Mouse (Mus musculus) cerebral cortex, adult 2 months (tissue): Measurements from ENCODE around the gene Cds1.

Source experiments
- WGBS: fragments of 180-500 bp; shearing (Covaris S2); methylation state at CpG from one replicate; pipeline ENCODE4 v1.1.7; 2018; 5-methylcytosine and 5-hydroxymethylcytosine counted together

Cds1 gene

DNA sequence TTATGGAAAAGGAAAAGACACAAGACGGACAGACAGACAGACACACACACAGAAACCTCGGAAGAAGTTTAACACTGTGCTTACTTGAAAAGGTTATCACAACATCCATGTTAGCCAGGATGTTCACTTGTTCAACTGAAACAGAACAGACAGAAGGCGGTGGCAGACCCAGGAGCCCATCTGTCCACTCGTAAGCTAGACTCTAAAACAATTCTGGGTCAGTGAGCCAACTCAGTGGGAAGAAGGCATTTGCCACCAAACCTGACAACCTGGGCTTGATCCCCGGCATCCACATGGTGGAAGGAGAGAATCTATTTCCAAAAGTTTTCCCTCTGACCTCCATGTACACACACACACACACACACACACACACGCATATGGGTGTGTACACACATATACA lies 67.1 kb downstream of the Cds1 start:
- WGBS, result 75% methylated on average over 6 of the region's 6 CpGs

DNA sequence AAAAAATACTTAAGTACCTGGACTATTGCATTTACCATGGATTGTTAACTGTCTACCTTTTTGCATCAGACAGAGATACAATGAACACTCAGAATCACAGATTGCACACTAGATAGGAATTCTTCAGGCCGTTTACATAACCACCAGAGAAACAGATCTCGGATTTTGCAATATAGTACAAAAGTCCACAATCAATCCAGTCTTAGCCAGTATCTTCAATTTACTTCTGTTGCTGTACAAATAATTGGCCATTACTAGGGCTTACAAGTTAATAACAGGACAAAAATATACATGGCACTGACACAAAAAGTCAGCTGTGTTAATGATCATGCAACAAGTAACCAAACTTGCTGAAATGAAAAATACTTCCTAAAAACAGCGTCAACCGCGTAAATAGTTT lies 68.1 kb downstream of the Cds1 start:
- 82% methylated on average over 5 of the region's 5 CpGs for WGBS

DNA sequence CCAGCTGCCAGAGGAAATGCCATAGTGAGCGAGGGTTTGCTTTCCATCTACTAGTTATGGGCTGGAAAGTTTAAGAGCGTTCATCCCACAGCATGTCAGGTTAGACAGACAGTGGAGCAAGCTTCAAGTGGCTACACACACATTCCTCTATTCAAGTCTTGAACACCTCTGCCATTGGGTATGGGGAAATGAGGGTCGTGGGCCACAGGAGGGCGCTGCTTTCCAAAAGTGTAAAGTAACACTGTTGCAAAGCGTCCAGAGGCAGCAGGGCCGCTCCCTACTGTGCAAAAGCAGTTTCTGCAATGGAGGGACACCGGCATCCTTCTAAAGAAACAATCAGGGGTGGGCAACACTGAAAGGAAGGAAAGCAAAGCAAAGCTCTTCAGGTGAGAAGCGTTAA lies 68.9 kb downstream of the Cds1 start:
- WGBS, result 71% methylated on average over 8 of the region's 8 CpGs

DNA sequence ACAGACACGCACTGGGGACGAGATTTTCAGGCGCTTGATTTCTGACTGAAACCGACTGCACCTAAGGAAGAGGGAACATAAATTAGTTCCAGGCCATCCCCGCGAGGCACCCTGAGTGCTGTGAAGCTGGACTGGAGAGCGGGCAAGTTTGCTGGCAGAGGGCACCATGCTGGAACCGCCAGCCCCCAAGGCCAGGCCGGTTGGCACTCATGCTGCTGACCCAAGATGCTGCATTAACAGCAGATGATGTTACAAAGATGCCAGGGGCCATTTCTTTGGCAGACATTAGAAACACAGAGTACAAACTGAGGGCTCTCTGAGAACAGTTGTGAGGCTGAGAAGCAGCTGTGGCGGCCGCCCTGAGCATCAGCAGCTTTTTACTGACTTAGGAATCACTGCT lies 71.3 kb downstream of the Cds1 start:
- WGBS, result 89% methylated on average over 11 of the region's 11 CpGs

DNA sequence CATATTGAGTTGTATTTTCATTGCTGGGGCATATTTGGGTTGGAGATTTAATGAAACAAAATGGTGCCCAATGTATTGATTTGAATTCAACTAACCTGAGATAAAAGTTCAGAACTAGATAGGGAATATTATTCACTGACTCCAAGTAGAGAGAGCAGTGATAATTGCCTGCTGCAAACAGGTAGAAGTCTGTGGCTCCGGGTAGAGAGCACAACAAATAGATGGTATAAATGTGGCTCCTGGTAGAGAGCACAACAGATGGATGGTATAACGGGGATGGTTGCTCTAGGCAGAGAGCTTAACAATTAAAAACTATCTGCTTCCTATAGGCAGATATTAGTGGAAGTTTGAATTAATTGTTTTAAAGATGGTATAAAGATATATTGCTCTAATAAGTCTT lies 72.7 kb downstream of the Cds1 start:
- 92% methylated on average over 2 of the region's 2 CpGs for WGBS

DNA sequence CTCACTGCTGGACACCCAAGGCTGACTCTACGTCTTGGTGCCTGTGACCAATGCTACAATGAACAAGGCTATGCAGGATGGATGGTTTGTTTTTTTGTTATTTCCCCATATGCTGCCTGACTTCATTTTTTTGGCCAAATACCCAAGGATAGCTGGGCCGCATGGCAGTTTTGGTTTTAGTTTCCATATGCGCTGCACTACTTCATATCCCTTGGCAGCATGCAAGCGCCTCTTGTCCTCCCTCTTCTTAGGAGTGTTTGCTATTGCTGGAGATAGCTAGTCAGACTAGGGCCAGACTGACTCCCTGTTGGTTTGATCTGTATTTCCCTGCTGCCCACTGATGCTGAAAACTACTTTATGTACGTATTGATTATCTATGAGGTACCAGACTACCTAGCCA lies 75.5 kb downstream of the Cds1 start:
- WGBS, result 77% methylated on average over 5 of the region's 5 CpGs

DNA sequence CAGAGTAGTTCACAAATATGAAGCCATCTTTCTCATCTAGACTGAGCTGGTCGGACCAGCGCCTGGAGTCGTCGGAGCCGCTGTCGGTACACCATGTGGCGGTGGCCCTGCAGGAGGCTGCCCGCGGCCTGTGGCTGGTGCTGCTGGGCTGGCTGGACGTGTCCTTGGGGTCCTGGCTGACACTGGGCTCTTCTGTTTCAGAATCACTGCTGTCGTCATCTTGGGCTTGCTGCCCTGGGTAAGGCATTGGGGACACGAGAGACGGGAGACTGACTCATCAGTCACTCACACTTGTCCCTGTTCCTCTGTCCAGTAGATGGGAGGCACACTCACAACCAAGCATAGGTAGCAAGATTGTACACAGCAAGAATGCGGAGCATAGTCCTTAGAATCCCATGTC lies 80.1 kb downstream of the Cds1 start:
- 86% methylated on average over 14 of the region's 14 CpGs for WGBS

DNA sequence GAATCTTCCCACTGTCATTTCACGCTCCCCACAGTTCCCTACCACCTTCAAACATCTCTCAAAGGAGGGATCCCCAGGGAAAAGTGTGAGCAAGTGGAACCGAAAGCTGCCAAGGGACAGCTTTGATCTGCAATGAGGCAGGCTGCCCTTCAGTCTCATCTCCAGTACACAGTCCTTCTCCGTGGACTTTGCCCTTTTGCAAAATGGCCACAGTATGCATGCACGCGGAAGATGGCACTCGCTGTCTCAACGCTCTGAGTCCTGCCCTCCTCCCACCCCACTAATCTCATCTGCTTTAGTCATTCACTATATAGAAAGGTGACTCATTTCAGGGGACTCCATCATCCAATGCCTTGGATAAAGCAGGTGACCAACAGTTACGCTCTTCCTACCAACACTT lies 81.0 kb downstream of the Cds1 start:
- 66% methylated on average over 8 of the region's 8 CpGs for WGBS

DNA sequence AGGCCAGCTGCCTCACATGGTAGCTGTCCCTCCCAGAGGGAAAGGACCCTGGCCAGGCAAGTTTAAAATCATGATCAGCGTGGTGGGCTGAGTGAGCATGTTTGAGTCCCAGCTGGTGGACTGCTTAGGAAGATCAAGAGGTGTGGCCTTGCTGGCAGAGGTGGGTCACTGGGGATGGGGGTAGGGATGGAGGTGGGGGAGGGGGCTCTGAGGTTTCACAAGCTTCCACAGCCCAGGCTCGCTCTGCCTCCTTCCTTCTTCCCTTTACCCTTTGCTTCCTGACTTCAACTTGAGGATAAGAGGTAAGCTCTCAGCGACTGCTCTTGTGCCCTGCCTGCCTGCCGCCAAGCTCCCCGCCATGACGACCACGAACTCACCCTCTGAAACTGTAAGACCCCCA lies 82.4 kb downstream of the Cds1 start:
- 82% methylated on average over 7 of the region's 7 CpGs for WGBS

DNA sequence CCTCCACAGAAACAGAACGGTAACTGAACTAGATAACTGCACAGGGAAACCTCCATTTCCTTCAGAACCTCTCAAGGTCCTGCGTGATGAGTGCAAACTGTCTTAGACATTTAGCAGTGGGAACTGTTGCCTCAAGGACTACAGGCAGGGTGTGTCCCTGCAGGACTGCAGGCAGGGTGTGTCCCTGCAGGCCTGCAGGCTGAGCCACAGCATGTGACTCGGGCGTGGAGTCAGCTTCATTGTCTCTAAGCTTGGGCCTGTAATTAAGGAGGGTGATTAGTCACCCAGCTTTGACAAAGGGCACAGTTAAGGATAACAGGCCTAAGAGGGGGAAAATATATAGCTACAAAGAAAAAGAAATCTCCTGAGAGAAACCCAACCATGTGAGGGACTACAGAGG lies 82.8 kb downstream of the Cds1 start:
- WGBS, result 61% methylated on average over 4 of the region's 4 CpGs

DNA sequence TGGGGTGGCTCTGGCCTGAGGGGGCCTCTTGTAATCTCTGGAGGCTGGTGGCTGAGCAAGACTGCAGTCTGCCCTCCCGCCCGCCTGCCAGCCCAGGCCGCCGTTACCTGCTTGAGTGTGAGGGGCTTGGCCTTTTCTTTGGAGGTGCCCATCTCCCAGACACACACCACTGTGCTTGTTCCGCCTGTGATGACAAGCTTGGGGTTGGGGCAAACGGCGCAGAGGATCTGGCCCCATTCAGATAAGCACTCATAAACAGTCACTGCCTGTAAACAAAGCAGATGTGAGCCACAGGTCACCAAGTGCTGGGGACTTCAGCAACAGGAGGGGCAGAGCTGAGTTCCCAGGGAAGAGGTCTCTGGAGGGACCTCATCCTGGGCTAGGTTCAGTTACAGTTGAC lies 86.2 kb downstream of the Cds1 start:
- WGBS, result 96% methylated on average over 7 of the region's 7 CpGs

DNA sequence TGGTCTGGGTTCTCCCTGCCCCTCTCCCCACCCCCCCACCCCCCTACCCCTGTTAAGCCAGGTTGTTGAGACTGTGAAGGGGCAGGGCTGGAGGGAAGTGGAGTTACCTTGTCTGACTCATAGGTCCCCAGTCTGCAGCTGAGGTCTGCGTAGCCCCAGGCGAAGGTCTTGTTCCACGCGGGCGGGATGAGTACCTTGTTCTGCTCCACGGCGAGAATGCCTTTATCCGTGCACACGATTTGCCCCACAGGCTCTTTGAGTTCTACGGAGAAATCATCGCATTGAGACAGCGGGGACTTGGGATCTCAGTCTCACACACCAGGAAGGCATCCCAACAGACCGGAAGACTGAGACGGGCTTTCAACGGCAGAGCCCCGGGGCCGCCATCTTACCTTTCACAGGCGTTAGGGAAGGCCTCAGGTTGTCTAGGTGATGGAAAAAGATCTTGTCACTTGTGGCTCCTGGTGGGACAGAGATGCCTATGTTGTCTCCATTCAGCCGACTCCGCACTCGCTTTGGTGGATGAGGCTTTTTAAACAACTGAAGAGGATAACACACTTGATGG lies 87.3 kb downstream of the Cds1 start:
- 97% methylated on average over 21 of the region's 21 CpGs for WGBS

DNA sequence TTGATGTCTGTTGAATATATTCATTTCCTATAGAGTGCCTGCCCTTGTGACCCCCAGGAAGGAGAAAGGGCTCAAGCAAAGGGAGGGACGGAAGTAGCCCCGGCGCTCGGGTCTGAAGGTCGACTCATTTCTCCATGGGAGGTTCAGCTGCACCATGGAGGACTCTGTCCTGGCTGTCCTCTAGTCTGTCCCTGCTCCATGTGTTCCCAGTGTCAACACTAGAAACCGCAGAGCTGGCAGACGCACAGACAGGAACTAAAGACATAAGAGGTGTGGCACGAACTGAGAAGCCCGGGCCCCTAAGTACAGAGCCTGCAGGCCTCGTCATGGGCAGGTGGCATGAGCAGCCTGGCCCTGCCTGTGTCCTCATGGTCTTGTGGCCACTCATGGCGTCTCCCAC lies 89.2 kb downstream of the Cds1 start:
- WGBS, result 93% methylated on average over 11 of the region's 11 CpGs

DNA sequence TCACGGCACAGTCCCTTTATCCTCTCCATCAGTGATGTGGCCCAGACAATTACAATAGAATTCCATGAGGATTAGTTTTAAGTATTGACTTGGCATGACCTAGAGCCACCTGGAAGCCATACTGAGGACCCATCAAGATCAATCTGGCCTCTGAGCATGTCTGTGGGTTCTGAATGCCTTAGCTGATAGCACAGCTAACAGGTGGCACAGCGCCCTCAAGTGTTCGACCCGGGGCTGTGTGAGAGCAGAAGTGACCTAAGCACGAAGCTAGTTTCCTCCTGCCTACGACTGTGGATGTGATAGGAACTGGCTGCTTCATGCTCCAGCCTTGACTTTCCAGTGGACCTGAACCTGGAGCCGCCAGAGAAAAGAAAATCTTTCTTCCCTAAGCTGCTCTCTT lies 89.7 kb downstream of the Cds1 start:
- WGBS, result 81% methylated on average over 7 of the region's 7 CpGs

DNA sequence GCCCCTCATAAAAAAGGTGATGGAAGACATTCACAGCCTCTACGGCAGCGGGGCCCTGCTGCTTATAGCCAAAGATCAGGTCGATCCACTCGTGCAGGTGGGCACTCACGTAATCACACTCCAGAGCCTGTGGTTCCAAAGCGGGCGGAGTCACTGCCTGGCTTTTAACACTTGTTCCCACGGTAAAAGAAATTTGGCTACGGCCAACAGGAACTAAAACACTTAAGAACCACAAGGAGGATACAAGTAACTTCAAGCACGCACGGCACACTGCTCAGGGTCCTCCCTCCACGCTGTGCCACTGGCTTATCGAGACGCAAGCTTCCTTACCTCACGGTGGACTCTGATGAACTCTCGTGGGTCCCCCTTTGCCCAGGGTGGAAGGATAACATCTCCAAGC lies 90.5 kb downstream of the Cds1 start:
- 94% methylated on average over 16 of the region's 16 CpGs for WGBS

DNA sequence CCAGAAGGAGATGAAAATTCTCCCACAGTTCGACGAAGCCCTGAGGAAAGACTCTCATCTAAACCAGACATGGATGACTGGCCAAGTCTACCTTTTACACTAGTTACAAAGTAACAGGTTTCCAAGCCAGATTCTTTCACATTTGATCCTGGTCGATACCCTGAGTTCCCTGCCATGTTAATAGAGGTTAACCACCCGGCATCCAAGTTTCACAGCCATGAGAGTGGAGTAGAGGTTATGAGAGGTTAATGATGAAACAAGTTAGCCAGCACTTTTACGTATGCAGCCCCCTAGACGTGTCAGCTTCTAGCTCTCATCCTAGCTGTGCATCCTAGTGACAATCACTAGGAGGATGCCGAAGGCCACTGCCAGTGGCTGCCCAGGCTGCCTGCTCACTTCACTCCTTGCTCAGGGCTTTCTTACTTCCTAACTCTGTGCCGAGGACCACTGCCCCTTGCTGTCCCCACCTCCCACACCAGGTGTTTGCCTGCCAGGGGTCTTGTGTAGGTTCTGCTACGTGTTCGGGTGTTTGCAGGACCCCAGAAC lies 94.0 kb downstream of the Cds1 start:
- WGBS, result 94% methylated on average over 10 of the region's 10 CpGs

DNA sequence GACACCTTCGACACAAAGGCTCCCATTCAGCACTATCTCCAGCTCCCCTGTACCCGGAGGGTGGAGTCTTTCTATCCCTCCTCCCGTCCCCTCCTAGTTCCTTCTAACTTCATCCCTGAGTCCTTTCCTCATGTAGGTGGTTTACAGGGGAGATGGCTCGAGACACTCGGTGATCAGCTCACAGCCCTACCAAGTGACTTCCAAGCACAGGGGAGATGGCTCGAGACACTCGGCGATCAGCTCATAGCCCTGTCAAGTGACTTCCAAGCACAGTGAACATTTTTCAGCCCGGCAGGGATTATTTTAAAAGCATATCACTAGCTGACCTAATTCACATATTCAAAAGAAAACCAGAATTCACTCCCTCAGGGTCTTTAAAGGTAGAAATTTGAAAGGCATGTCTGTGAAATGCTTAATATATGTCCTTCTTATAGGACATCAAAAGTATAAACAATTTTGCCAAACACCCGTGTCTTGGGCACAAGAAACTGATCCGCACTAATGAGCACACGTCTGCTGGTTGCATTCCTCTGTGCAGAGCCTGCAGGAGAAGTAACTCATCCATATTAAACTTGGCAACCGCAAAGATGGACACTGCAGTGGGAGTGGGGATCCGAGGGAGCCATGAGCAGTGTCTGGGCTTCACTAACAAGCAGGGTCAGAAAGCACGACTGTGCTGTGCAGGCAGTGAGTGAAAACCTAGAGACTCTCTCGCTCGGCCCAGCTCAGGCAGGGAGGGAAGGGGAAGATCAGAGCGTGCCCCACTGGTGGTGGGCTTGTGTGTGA lies 97.0 kb downstream of the Cds1 start:
- 84% methylated on average over 18 of the region's 18 CpGs for WGBS

DNA sequence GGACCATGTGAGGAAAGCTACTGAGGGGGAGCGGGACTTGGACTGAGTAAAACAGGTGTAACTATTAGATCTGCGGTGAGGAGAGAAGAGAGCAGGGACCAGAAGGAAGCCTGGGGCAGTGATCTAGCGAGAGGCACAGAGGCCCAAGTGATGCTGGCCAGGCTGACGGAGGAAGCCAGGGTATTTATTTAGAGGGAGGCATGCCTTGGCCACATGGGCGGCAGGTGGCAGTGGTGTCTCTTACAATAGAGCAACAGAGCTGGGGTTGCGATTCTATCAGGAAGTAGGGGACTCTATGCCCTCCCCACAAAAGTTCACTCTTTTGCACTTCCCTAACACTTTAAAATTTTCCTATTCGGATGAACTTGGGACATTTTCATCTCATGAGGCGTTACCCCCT lies 97.7 kb downstream of the Cds1 start:
- WGBS, result 75% methylated on average over 8 of the region's 8 CpGs

DNA sequence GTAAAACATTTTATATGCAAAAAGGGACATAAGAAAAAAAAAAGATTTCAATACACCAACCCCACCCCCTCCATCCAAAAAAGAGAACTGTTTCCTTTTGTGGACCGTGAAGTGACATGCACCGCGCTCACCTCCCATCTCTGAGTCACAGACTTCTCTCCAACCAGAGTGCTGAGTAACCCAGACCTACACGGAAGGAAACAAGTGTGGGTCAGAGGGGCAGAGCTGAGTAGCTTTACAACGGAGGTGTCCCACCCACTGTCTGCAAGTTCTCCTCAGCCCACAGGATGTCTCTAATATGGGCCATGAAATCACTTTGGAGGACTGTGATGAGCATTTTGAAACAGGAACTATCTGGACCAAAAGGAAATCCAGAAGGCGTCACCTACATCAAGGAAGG lies 99.0 kb downstream of the Cds1 start:
- 56% methylated on average over 6 of the region's 6 CpGs for WGBS

DNA sequence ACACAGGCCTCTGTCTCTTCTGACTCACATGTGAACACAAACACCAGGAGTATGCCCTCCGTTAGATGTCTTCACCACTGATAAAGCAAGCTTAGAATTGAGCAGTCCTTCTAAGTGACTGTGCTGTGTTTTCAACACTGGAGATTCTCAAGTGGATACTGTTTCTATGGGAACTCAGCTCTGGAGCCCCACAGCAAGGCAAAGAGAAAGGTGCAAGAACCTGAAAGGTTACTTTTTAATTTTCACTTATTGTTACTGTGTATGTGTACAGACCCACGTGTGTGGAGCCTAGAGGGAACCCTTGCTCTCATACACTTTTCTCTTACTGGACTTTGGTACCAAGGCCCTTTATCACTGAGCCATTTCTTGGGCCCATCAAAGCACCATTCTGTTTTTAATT lies 101.8 kb downstream of the Cds1 start:
- WGBS, result 72% methylated on average over 2 of the region's 2 CpGs
